Mouse (Mus musculus) Patski (cell line): ENCODE results near the gene Ccdc153. TPM values are rescaled to one million over a fixed set of nuclear protein-coding genes. Genes with fewer than 3 reads are reported as not detected.

Source experiments
- ATAC-seq: fragments of 100-300 bp; one replicate; pipeline ENCODE4 v1.8.0; 2021
- CTCF ChIA-PET: fragments of 350-600 bp; sonication (Branson Sonifier 250); formaldehyde crosslinking; loops from one replicate; lab custom pipeline; 2022; ENCODE audit warnings: inconsistent platforms; lab: Charles Lee
- POLR2A ChIA-PET: fragments of 350-600 bp; sonication (Branson Sonifier 250); formaldehyde crosslinking; loops from one replicate; lab custom pipeline; 2022; ENCODE audit warnings: antibody characterized with exemption, inconsistent platforms; lab: Charles Lee
- DNase-seq: peaks from one replicate; pipeline ENCODE4 v3.0.0-alpha.2; 2011; ENCODE audit warnings: low read depth, low spot score
- H3K27me3 ChIP-seq: fragments of 371-371 bp; one replicate; pipeline ENCODE4 v1.5.1; 2021
- CTCF ChIP-seq: fragments of 100-300 bp; IDR thresholded peaks from one replicate; pipeline ENCODE4 v1.5.1; 2021
- in situ Hi-C: fragments of 300-500 bp; cut with MboI; formaldehyde crosslinking; loops from 3 replicates; pipeline ENCODE4 v1.11.1; 2018; ENCODE audit warnings: low pct_unique_long_range_greater_than_20kb, mixed read lengths
- polyA plus RNA-seq: library from polyadenylated mRNA; unstranded; gene quantifications from one replicate; pipeline ENCODE4 v1.2.3, GENCODE M21; 2021

Gene Ccdc153
- polyA plus RNA-seq, 1 experiment from 2014 or later = not detected

- POLR2A ChIA-PET = no interaction called here
- ATAC-seq (no peak), DNase-seq (no peak)
- H3K27me3 ChIP-seq = no peaks in the 10 kb centered on the region
- in situ Hi-C loops = no loop called here
- CTCF ChIA-PET = interaction anchor here (1.6 kb wide), 1 partner anchor 36 kb away, joined by 5 read pairs; the partner anchor contains the start of gene Cbl
- TF ChIP-seq CTCF = no peak
These were observed 29.5 kb downstream of the Ccdc153 start for GRCm38 (mm10) chr9:44269973-44270372.

GRCm38 (mm10) chr9:44283183-44283582 lies 42.7 kb downstream of the Ccdc153 start:
- DNase-seq = no peak
- ChIA-PET POLR2A (no interaction called here), CTCF (interaction anchor here (3.1 kb wide), 1 partner anchor 11 kb away, joined by 8 read pairs; no protein-coding TSS in a partner anchor)
- no peak for ATAC-seq
- TF ChIP-seq CTCF = no peak
- H3K27me3 ChIP-seq = no peaks in the 10 kb centered on the region
- in situ Hi-C loops = no loop called here

- ATAC-seq = no peak
- no peak for TF ChIP-seq CTCF
- ChIA-PET POLR2A (interaction anchor here (0.6 to 0.8 kb wide), 3 partner anchors 8 to 34 kb away, joined by 3 to 6 read pairs (median 4); no protein-coding TSS in a partner anchor), CTCF (interaction anchor here (1.3 kb wide), 1 partner anchor 19 kb away, joined by 3 read pairs; no protein-coding TSS in a partner anchor)
- H3K27me3 ChIP-seq = no peaks in the 10 kb centered on the region
- in situ Hi-C loops = no loop called here
- no peak for DNase-seq
These were observed 45.9 kb downstream of the Ccdc153 start for GRCm38 (mm10) chr9:44286256-44286850.

GRCm38 (mm10) chr9:44287003-44287400 lies 46.5 kb downstream of the Ccdc153 start:
- in situ Hi-C loops = no loop called here
- no peaks in the 10 kb centered on the region for H3K27me3 ChIP-seq
- no peak for ATAC-seq
- no peak for DNase-seq
- no peak for TF ChIP-seq CTCF
- ChIA-PET CTCF (no interaction called here), POLR2A (interaction anchor here (0.7 kb wide), 2 partner anchors 9 to 12 kb away, joined by 3 to 6 read pairs; no protein-coding TSS in a partner anchor)

GRCm38 (mm10) chr9:44287401-44288075 lies 47.1 kb downstream of the Ccdc153 start:
- ATAC-seq (no peak), DNase-seq (no peak)
- H3K27me3 ChIP-seq = no peaks in the 10 kb centered on the region
- POLR2A ChIA-PET = interaction anchor here (0.7 kb wide), 2 partner anchors 9 to 11 kb away, joined by 3 to 6 read pairs; no protein-coding TSS in a partner anchor
- no peak for TF ChIP-seq CTCF
- CTCF ChIA-PET = no interaction called here
- in situ Hi-C loops = no loop called here

- in situ Hi-C loops = no loop called here
- no peaks in the 10 kb centered on the region for H3K27me3 ChIP-seq
- no peak for TF ChIP-seq CTCF
- DNase-seq = no peak
- CTCF ChIA-PET = no interaction called here
- no peak for ATAC-seq
- POLR2A ChIA-PET = no interaction called here
These were observed 47.8 kb downstream of the Ccdc153 start, which contains the start of gene Abcg4 for GRCm38 (mm10) chr9:44288076-44288958. Abcg4 (minus strand) TSS chr9:44288615.

- ATAC-seq (no peak), DNase-seq (no peak)
- ChIA-PET POLR2A (no interaction called here), CTCF (no interaction called here)
- H3K27me3 ChIP-seq = no peaks in the 10 kb centered on the region
- in situ Hi-C loops = no loop called here
- no peak for TF ChIP-seq CTCF
These were observed 48.4 kb downstream of the Ccdc153 start for GRCm38 (mm10) chr9:44288959-44289291.

- TF ChIP-seq CTCF = no peak
- ChIA-PET POLR2A (no interaction called here), CTCF (interaction anchor here (0.6 to 1.6 kb wide), 4 partner anchors 8 to 14 kb away, joined by 3 to 6 read pairs (median 5); partner anchors contain the start of gene Hinfp)
- in situ Hi-C loops = no loop called here
- ATAC-seq (no peak), DNase-seq (no peak)
- no peaks in the 10 kb centered on the region for H3K27me3 ChIP-seq
These were observed 52.0 kb downstream of the Ccdc153 start for GRCm38 (mm10) chr9:44292490-44292889.

Other genes with a start within 250 kb of the Ccdc153 start
- not detected for gene Thy1, start 197.3 kb upstream of the Ccdc153 start, polyA plus RNA-seq
- 1.7 TPM for gene Usp2, start 173.7 kb upstream of the Ccdc153 start, polyA plus RNA-seq
- 0.12 TPM for gene Mfrp, start 138.9 kb upstream of the Ccdc153 start, polyA plus RNA-seq
- gene C1qtnf5, start 133.4 kb upstream of the Ccdc153 start, polyA plus RNA-seq = 0.15 TPM
- gene Gm49380, start 127.2 kb upstream of the Ccdc153 start, polyA plus RNA-seq = 0.08 TPM
- 38.4 TPM for gene Rnf26, start 127.2 kb upstream of the Ccdc153 start, polyA plus RNA-seq
- 72.8 TPM for gene Mcam, start 106.2 kb upstream of the Ccdc153 start, polyA plus RNA-seq
- gene Cbl, start 6.6 kb upstream of the Ccdc153 start, polyA plus RNA-seq = 20.2 TPM
- 0.03 TPM for gene Pdzd3, start 10.8 kb downstream of the Ccdc153 start, polyA plus RNA-seq
- gene Nlrx1, start 27.9 kb downstream of the Ccdc153 start, polyA plus RNA-seq = 1.3 TPM
- 0.04 TPM for gene Abcg4, start 47.9 kb downstream of the Ccdc153 start, polyA plus RNA-seq
- gene Hinfp, start 65.0 kb downstream of the Ccdc153 start, polyA plus RNA-seq = 18.1 TPM
- 29.5 TPM for gene C2cd2l, start 79.6 kb downstream of the Ccdc153 start, polyA plus RNA-seq
- gene Dpagt1, start 85.3 kb downstream of the Ccdc153 start, polyA plus RNA-seq = 37.0 TPM
- gene H2afx, start 94.0 kb downstream of the Ccdc153 start, polyA plus RNA-seq = 80.2 TPM
- gene Hmbs, start 103.6 kb downstream of the Ccdc153 start, polyA plus RNA-seq = 46.8 TPM
- gene Vps11, start 121.0 kb downstream of the Ccdc153 start, polyA plus RNA-seq = 46.5 TPM
- 190 TPM for gene Hyou1, start 138.8 kb downstream of the Ccdc153 start, polyA plus RNA-seq
- gene Slc37a4, start 156.2 kb downstream of the Ccdc153 start, polyA plus RNA-seq = 28.7 TPM
- gene Rps25, start 166.5 kb downstream of the Ccdc153 start, polyA plus RNA-seq = 764 TPM
- 66.3 TPM for gene Trappc4, start 166.9 kb downstream of the Ccdc153 start, polyA plus RNA-seq
- gene Ccdc84, start 177.9 kb downstream of the Ccdc153 start, polyA plus RNA-seq = 30.5 TPM
- not detected for gene Foxr1, start 200.5 kb downstream of the Ccdc153 start, polyA plus RNA-seq
- gene Upk2, start 214.3 kb downstream of the Ccdc153 start, polyA plus RNA-seq = not detected
- gene Bcl9l, start 242.1 kb downstream of the Ccdc153 start, polyA plus RNA-seq = 40.4 TPM